Mouse (Mus musculus) ES-Bruce4 (cell line): Measurements from ENCODE around the gene Tmem53. TPM values are rescaled to one million over a fixed set of nuclear protein-coding genes. Genes with fewer than 3 reads are reported as not detected.

Experiments used
- H3K27ac ChIP-seq: 2 replicates; pipeline ENCODE4 v1.5.1; 2012; ENCODE audit warnings: low read length, inconsistent platforms; ENCODE audit not compliant: insufficient read depth
- H3K27me3 ChIP-seq: 2 replicates; pipeline ENCODE4 v1.6.1; 2012; ENCODE audit warnings: mild to moderate bottlenecking, low read length, inconsistent platforms; ENCODE audit not compliant: control insufficient read depth, poor library complexity, insufficient read depth, severe bottlenecking
- H3K36me3 ChIP-seq: 2 replicates; pipeline ENCODE4 v1.6.1; 2012; ENCODE audit warnings: inconsistent platforms, mild to moderate bottlenecking, low read length, moderate library complexity; ENCODE audit not compliant: control insufficient read depth, poor library complexity, insufficient read depth, severe bottlenecking
- H3K4me1 ChIP-seq: one replicate; pipeline ENCODE4 v1.8.1; 2011; ENCODE audit warnings: low read length; ENCODE audit not compliant: control insufficient read depth, insufficient read depth
- H3K4me3 ChIP-seq: 2 replicates; pipeline ENCODE4 v1.5.1; 2011; ENCODE audit warnings: low read depth, mild to moderate bottlenecking, low read length
- H3K9ac ChIP-seq: 2 replicates; pipeline ENCODE4 v1.6.1; 2012; ENCODE audit warnings: low read depth, mild to moderate bottlenecking, inconsistent platforms; ENCODE audit not compliant: poor library complexity, severe bottlenecking
- H3K9me3 ChIP-seq: replicated peaks from 2 replicates; pipeline ENCODE4 v1.6.1; 2012; ENCODE audit warnings: mild to moderate bottlenecking, low read length, inconsistent platforms; ENCODE audit not compliant: control insufficient read depth, poor library complexity, insufficient read depth, severe bottlenecking
- CTCF ChIP-seq: IDR thresholded peaks from one replicate; pipeline ENCODE4 v1.8.1; 2011; ENCODE audit warnings: low read depth, low read length
- EP300 ChIP-seq: IDR thresholded peaks from 2 replicates; pipeline ENCODE4 v1.6.1; 2011; ENCODE audit warnings: low read depth, low read length; ENCODE audit not compliant: insufficient read depth
- POLR2A ChIP-seq: IDR thresholded peaks from one replicate; pipeline ENCODE4 v1.8.1; 2011; ENCODE audit warnings: low read length; ENCODE audit not compliant: insufficient read depth
- polyA plus RNA-seq: library from polyadenylated mRNA; stranded (reverse); fragments of >200 nt; gene quantifications from 2 replicates; pipeline ENCODE4 v1.2.4, GENCODE M21; 2011; ENCODE audit warnings: low read depth; ENCODE audit not compliant: missing spikeins, insufficient read depth, insufficient read length

The Tmem53 gene
- polyA plus RNA-seq, 1 experiment = 1.8 TPM

- Histone ChIP-seq H3K27me3 (no peaks in the 10 kb centered on the region), H3K27ac (no peak overlapping the region), H3K9ac (no peak overlapping the region), H3K4me3 (no peak overlapping the region), H3K9me3 (no peaks in the 10 kb centered on the region), H3K4me1 (peaks cover 1% of the 10 kb centered on the region), H3K36me3 (no peaks in the 10 kb centered on the region)
- TF ChIP-seq EP300 (no peak), CTCF (no peak), POLR2A (no peak)
These were observed 37.5 kb upstream of the Tmem53 start for GRCm38 (mm10) chr4:117214250-117214649.

GRCm38 (mm10) chr4:117217029-117217428, 34.7 kb upstream of the Tmem53 start:
- no peak overlapping the region for H3K27ac ChIP-seq
- TF ChIP-seq EP300 (no peak), CTCF (no peak), POLR2A (no peak)

GRCm38 (mm10) chr4:117218517-117219219, 33.1 kb upstream of the Tmem53 start:
- Histone ChIP-seq H3K9me3 (no peaks in the 10 kb centered on the region), H3K4me1 (no peaks in the 10 kb centered on the region), H3K4me3 (no peak overlapping the region), H3K27ac (no peak overlapping the region), H3K36me3 (no peaks in the 10 kb centered on the region), H3K27me3 (no peaks in the 10 kb centered on the region), H3K9ac (no peak overlapping the region)
- TF ChIP-seq CTCF = peak; percentile 95
- no peak for TF ChIP-seq EP300
- TF ChIP-seq POLR2A = no peak

More at GRCm38 (mm10) chr4:117217029-117217428, 34.7 kb upstream of the Tmem53 start:
- Histone ChIP-seq H3K4me1 (no peaks in the 10 kb centered on the region), H3K27me3 (no peaks in the 10 kb centered on the region), H3K4me3 (no peak overlapping the region), H3K36me3 (no peaks in the 10 kb centered on the region), H3K9ac (no peak overlapping the region), H3K9me3 (no peaks in the 10 kb centered on the region)

- no peak overlapping the region for H3K4me3 ChIP-seq
- no peak overlapping the region for H3K9ac ChIP-seq
- H3K27ac ChIP-seq = no peak overlapping the region
- H3K9me3 ChIP-seq = no peaks in the 10 kb centered on the region
- H3K4me1 ChIP-seq = no peaks in the 10 kb centered on the region
- TF ChIP-seq POLR2A (no peak), CTCF (no peak), EP300 (no peak)
- no peaks in the 10 kb centered on the region for H3K27me3 ChIP-seq
- H3K36me3 ChIP-seq = no peaks in the 10 kb centered on the region
These were observed 30.8 kb upstream of the Tmem53 start for GRCm38 (mm10) chr4:117220741-117221515.

- Histone ChIP-seq H3K9me3 (no peaks in the 10 kb centered on the region), H3K36me3 (no peaks in the 10 kb centered on the region), H3K9ac (no peak overlapping the region), H3K4me3 (no peak overlapping the region), H3K27ac (no peak overlapping the region), H3K4me1 (no peaks in the 10 kb centered on the region), H3K27me3 (no peaks in the 10 kb centered on the region)
- no peak for TF ChIP-seq POLR2A
- TF ChIP-seq EP300 = no peak
- no peak for TF ChIP-seq CTCF
These were observed 29.9 kb upstream of the Tmem53 start for GRCm38 (mm10) chr4:117221836-117222235.

- Histone ChIP-seq H3K27me3 (no peaks in the 10 kb centered on the region), H3K9me3 (no peaks in the 10 kb centered on the region), H3K4me1 (no peaks in the 10 kb centered on the region), H3K27ac (no peak overlapping the region), H3K36me3 (no peaks in the 10 kb centered on the region), H3K4me3 (no peak overlapping the region), H3K9ac (no peak overlapping the region)
- TF ChIP-seq POLR2A (no peak), CTCF (no peak), EP300 (no peak)
These were observed 28.8 kb upstream of the Tmem53 start for GRCm38 (mm10) chr4:117223001-117223400.
